Mouse (Mus musculus) cerebellum, postnatal 10 days (tissue): ENCODE results near the gene Map3k13.
"Not testable (repeated sequence)": the region's sequence is repeated elsewhere in the genome, so short reads cannot be mapped to it uniquely, and the experiment has no call there.

ENCODE experiments used
- DNase-seq, 2 experiments: peaks; one replicate each; pipeline ENCODE4 v3.0.0; 2021; ENCODE audit warnings: mixed read lengths in 2 of 2

The Map3k13 gene

GRCm38 (mm10) chr16:21793875-21794696, at the start of gene Map3k13:
Gene Map3k13 (plus strand): TSS chr16:21794346.
- peak; percentile 98 for DNase-seq

GRCm38 (mm10) chr16:21758447-21758846, 35.7 kb upstream of the Map3k13 start:
- no peak for DNase-seq

- DNase-seq = peak; percentile 21 to 25
Measured at GRCm38 (mm10) chr16:21768255-21768654, 25.9 kb upstream of the Map3k13 start.

GRCm38 (mm10) chr16:21769667-21770066, 24.5 kb upstream of the Map3k13 start:
- peak; percentile 43 to 49 for DNase-seq

- no peak for DNase-seq
Measured at GRCm38 (mm10) chr16:21774725-21775124, 19.4 kb upstream of the Map3k13 start.

- peak; percentile 20 to 32 for DNase-seq
Measured at GRCm38 (mm10) chr16:21778293-21778866, 15.8 kb upstream of the Map3k13 start.

GRCm38 (mm10) chr16:21779149-21779548, 15.0 kb upstream of the Map3k13 start:
- DNase-seq = no peak

GRCm38 (mm10) chr16:21781277-21781676, 12.9 kb upstream of the Map3k13 start:
- no peak for DNase-seq

GRCm38 (mm10) chr16:21781895-21782294, 12.3 kb upstream of the Map3k13 start:
- no peak for DNase-seq

- no peak for DNase-seq
Measured at GRCm38 (mm10) chr16:21782807-21783206, 11.3 kb upstream of the Map3k13 start.

- DNase-seq = no peak
Measured at GRCm38 (mm10) chr16:21785000-21785399, 9.1 kb upstream of the Map3k13 start.

- DNase-seq = no peak
Measured at GRCm38 (mm10) chr16:21786317-21786716, 7.8 kb upstream of the Map3k13 start.

- DNase-seq = peak; percentile 57 to 64
Measured at GRCm38 (mm10) chr16:21787516-21788353, 6.4 kb upstream of the Map3k13 start, which contains the start of gene Ehhadh. Gene Ehhadh (minus strand): TSS chr16:21787807.

- no peak for DNase-seq
Measured at GRCm38 (mm10) chr16:21788581-21788980, 5.6 kb upstream of the Map3k13 start.

- no peak for DNase-seq
Measured at GRCm38 (mm10) chr16:21789180-21789579, 5.0 kb upstream of the Map3k13 start.

- no peak for DNase-seq
Measured at GRCm38 (mm10) chr16:21790469-21790868, 3.7 kb upstream of the Map3k13 start.

GRCm38 (mm10) chr16:21791779-21792178, 2.4 kb upstream of the Map3k13 start:
- DNase-seq = no peak

GRCm38 (mm10) chr16:21793080-21793810, 901 bp upstream of the Map3k13 start:
- not testable (repeated sequence) for DNase-seq

GRCm38 (mm10) chr16:21794697-21795045, 525 bp downstream of the Map3k13 start:
- no peak for DNase-seq

GRCm38 (mm10) chr16:21795071-21795470, 925 bp downstream of the Map3k13 start:
- DNase-seq = no peak

- DNase-seq = peak; percentile 75 to 77
Measured at GRCm38 (mm10) chr16:21804258-21804657, 10.1 kb downstream of the Map3k13 start.

GRCm38 (mm10) chr16:21806892-21807291, 12.7 kb downstream of the Map3k13 start:
- no peak for DNase-seq

- not testable (repeated sequence) for DNase-seq
Measured at GRCm38 (mm10) chr16:21807786-21808185, 13.6 kb downstream of the Map3k13 start.
